Mouse (Mus musculus) kidney, postnatal 14 days (tissue): ENCODE measurements at regions not wholly inside any gene's neighbourhood (a gene's known extent, or its start where the extent isn't known, plus 50 kb on each side); places are given as distances from the start of the nearest gene placed in this dataset.

ENCODE experiments used
- DNase-seq: peaks from one replicate; pipeline ENCODE4 v3.0.0; 2022; ENCODE audit warnings: mixed read lengths

GRCm38 (mm10) chr6:139014526-139014925 lies 356.2 kb upstream of the Igbp1b start:
- DNase-seq, result no peak

GRCm38 (mm10) chr6:139010501-139010900 lies 352.2 kb upstream of the Igbp1b start:
- no peak for DNase-seq
